Mouse (Mus musculus) granulocyte monocyte progenitor cell, adult 5-6 weeks (primary cell): ENCODE measurements around the gene Sult2a2. TPM values are rescaled to one million over a fixed set of nuclear protein-coding genes. Genes with fewer than 3 reads are reported as not detected.
"Not testable (repeated sequence)": the region's sequence is repeated elsewhere in the genome, so short reads cannot be mapped to it uniquely, and the experiment has no call there.

ENCODE experiments used
- ATAC-seq: replicated peaks from 2 replicates; pipeline ENCODE4 v1.8.0; 2016; ENCODE audit warnings: mild to moderate bottlenecking, moderate TSS enrichment, inconsistent platforms; ENCODE audit not compliant: poor library complexity, severe bottlenecking
- total RNA-seq, 2 experiments: library from RNA; stranded (forward) in 1 of 2; stranded (reverse) in 1 of 2; fragments of 200-712, 200-1000 nt in 1 of 2; fragments of >200 nt in 1 of 2; fragmentation: Nextera tagmentation in 1 of 2; gene quantifications; 2 replicates each; pipeline ENCODE4 v1.2.3; 2014 to 2017

The Sult2a2 gene
- total RNA-seq (2014; fragmentation: Nextera tagmentation) (not detected in 2 replicates), total RNA-seq (2017) (not detected in 2 replicates)

DNA sequence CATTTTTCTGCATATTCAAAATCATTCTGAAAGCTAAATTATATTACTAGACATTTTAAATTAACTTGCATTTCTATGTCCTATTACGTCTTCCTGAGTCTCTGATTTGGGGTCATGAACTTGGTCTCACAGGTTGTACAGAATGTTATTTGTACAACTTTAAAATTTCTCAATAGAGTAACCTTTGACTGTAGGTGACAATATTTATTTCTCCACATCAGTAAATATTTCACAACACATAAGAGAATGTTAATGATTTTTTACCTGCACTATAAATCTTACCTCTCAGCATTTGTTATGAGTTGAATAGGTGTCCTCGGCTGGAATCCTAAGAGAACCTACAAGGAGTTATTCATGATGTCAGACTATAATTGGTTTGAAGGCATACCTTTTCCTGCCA is at the start of gene Sult2a2:
Sult2a2 (plus strand) TSS at position 301 of the 400 bp plus-strand sequence.
- not testable (repeated sequence) for ATAC-seq

- ATAC-seq, result no peak
These were observed 80.6 kb downstream of the Sult2a2 start for GRCm38 (mm10) chr7:13813913-13814312.

Other genes with a start within 250 kb of the Sult2a2 start
- not detected in 2 replicates for gene Bsph2, start 162.4 kb upstream of the Sult2a2 start, total RNA-seq (2014; fragmentation: Nextera tagmentation)
- not detected in 2 replicates for gene Bsph2, start 162.4 kb upstream of the Sult2a2 start, total RNA-seq (2017)
- gene Sult2a5, start 109.5 kb upstream of the Sult2a2 start, total RNA-seq (2014; fragmentation: Nextera tagmentation), result not detected in 2 replicates
- not detected in 2 replicates for gene Sult2a5, start 109.5 kb upstream of the Sult2a2 start, total RNA-seq (2017)
- not detected in 2 replicates for gene Sult2a1, start 103.9 kb downstream of the Sult2a2 start, total RNA-seq (2014; fragmentation: Nextera tagmentation)
- gene Sult2a1, start 103.9 kb downstream of the Sult2a2 start, total RNA-seq (2017), result not detected in 2 replicates